Mouse (Mus musculus) A20 (cell line): ENCODE measurements at regions not wholly inside any gene's neighbourhood (a gene's known extent, or its start where the extent isn't known, plus 50 kb on each side); places are given as distances from the start of the nearest gene placed in this dataset.

ENCODE experiments used
- DNase-seq: peaks from one replicate; pipeline ENCODE4 v3.0.0-alpha.2; 2011; ENCODE audit warnings: low read depth, low spot score

- no peak for DNase-seq
These were observed 49.9 kb upstream of the Eed start for GRCm38 (mm10) chr7:90030486-90031250.

DNA sequence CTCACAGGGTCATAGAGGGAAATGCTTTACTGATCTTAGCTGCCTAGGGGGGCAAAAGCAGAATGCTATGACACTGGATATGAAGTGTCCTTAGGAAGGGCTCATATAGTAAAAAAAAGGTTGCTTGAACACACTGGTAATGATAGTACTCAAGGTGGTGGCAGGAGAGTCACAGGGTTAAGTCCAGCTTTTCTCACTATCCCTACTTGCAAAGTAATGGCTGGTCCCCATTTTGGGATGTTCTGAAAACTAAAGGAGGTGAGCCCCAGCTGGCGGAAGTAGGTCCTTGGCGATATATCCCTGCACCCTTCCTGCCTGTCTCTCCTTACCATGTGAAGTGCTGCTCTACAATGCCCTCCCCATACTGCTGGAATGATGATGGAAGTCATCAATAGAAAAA, 52.3 kb upstream of the Eed start:
- DNase-seq: no peak

DNA sequence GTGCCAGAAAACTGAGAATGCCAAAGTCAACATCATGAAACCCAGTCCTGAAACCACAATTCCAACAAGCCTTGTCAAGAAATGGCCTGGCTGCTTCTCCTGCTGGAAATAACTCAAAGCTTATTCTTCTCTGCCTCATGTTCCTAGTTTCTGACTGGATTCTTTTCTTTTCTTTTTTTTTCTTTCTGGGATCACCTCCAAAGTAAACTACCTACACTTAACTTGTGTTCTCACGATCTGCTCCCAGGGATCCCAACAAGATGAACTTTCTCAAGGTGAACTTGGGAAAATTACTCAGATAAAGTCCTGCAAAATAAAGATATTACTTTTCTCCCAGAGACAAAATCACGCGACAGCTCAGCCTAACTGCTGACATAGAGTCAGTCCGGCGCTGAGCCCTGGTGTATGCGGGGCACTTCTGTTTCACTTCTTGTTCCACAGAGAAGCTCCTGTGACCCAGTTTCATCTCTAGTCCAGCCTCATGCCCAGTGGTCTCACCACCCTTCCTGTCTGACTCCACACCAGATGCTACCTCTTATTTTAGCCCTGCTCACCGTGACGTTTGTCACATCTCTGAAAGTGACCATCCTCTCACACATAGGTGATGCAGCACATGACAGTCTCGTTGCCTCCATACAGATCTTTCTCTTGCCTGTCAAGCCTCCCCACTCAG, 53.0 kb upstream of the Eed start:
- DNase-seq: peak; percentile 85

- no peak for DNase-seq
These were observed 53.7 kb upstream of the Eed start for GRCm38 (mm10) chr7:90034498-90034897.

GRCm38 (mm10) chr7:90035396-90035795, 54.6 kb upstream of the Eed start:
- peak; percentile 29 for DNase-seq

- no peak for DNase-seq
These were observed 57.0 kb upstream of the Eed start for GRCm38 (mm10) chr7:90037736-90038135.

- no peak for DNase-seq
These were observed 58.7 kb upstream of the Eed start for GRCm38 (mm10) chr7:90039504-90039903.

DNA sequence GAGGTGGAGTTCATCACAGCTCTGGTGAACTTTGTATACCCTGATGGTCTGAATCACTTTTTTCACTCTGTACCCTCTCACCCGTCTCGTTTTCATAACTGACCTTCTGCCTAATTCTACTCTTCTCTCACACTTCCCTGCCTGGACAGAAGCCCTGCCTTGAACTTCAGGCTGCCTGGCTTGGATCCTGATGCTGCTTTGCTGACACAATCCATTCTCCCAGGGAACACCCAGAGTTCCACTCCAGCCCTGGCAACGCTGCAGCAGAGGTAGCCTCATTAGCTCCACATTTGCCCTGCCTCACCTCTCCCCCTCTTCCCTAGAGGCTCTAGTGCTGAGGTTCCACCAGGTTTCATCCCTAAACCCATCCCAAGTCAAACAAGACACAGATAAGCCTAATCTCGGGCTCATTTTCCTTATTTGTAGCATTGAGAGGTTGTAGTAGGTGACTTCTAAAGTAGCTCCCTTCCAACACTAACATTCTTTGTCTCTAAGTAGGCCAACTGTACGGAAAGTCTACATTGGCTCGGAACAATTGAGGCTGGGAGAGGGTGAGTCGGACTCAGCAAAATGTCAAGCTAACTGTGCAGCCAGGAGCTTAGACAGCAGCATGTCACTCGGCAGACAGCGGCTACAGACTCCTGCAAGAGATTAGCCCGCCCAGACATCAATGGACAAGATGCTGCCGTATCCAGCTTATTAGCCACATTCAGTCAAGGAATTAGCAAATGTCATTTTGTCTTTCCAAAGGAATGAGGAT, 60.0 kb upstream of the Eed start:
- no peak for DNase-seq

GRCm38 (mm10) chr7:90041565-90042024, 60.8 kb upstream of the Eed start:
- DNase-seq: no peak

DNA sequence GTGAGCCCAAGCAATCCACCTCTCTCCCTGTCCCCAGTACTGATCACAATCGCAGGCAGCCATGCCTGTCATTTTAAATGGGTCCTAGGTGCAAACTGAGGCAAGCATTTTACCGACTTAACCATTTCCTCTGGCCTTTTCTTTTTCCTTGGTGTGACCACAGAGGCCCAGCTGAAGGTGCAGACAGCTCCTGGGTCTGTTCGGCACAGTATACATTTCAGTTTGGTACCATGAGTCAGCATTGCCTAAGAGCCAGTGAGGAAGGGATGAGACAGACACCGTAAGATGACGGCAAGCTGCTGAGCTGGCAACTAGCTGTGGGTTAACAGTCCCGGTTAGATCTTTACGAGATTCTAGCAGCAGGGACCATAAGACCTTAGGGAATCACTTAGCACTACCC, 61.6 kb upstream of the Eed start:
- no peak for DNase-seq

DNA sequence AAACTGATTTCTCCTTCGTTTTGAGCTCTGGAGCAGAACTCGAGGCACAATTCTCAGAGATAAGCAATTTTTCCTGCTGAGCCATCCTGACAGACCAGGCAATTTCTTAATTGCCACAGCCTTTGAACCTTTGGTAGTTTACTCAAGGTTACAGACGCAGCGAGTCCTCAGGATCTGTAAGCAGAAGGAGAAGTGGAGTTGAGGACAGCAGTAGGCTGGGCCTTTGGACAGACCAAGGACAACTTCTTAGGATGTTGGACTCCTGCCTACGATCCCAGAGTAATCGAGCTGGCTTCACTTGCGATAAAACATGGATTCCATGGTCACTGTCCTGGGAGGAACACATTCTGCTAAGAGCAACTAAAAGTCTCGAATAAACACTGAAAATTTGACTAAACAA, 62.7 kb upstream of the Eed start:
- DNase-seq: no peak

GRCm38 (mm10) chr7:90044100-90044698, 63.4 kb upstream of the Eed start:
- no peak for DNase-seq

- DNase-seq: no peak
These were observed 64.5 kb upstream of the Eed start for GRCm38 (mm10) chr7:90045208-90045800.

- no peak for DNase-seq
These were observed 65.4 kb upstream of the Eed start for GRCm38 (mm10) chr7:90046228-90046627.

DNA sequence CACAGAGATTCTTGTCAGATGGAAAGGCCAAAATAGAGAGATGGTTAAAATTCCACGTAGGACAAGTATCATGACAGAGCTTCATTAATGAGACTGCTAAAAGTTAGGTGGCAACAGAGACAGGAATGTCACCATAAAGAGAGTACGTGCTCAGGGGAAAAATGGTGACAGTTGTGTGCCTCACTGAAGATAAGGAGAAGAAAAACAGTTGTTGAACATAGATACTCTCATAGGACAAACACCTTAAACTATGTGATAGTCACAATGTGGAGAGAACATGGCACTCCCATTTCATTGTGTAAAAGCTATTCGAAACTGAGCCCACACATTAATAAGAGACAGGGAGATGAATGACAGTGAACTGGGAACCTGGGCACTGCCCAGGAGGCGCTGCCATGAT, 66.1 kb upstream of the Eed start:
- no peak for DNase-seq

GRCm38 (mm10) chr7:90048401-90049307, 67.9 kb upstream of the Eed start:
- no peak for DNase-seq

- DNase-seq: no peak
These were observed 69.1 kb upstream of the Eed start for GRCm38 (mm10) chr7:90049831-90050237.

GRCm38 (mm10) chr7:90054795-90055511, 74.2 kb upstream of the Eed start:
- DNase-seq: peak; percentile 73

DNA sequence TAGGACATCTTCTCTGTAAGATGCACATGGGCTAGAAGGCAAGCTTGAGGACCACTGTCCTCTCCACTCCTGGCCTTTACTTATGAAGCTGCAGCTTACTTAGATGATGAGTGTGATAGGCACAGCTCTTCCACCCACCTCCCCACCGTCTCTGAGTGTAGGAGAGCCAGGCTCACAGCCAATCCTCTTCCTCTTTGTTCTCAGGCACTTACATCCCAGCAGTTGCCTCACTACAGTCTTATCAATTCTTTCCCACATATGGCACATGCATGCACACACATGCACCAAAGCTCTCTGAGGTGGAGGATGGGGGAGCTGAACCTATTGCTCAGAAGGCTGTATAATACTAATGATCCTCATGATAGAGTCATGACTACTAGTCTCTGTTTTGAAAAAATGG, 72.1 kb upstream of the Picalm start:
- DNase-seq: no peak

- no peak for DNase-seq
These were observed 71.4 kb upstream of the Picalm start for GRCm38 (mm10) chr7:90058636-90059035.
